Mouse (Mus musculus) olfactory bulb, adult 2 months (tissue): ENCODE data around the gene Sdcbp2.

Experiments
- CTCF ChIP-seq: fragments of 200-500 bp; IDR thresholded peaks from 2 replicates; pipeline ENCODE4 v1.5.1; 2012; ENCODE audit warnings: low read depth, mild to moderate bottlenecking, low read length, moderate library complexity; ENCODE audit not compliant: insufficient read depth
- POLR2A ChIP-seq: fragments of 200-500 bp; IDR thresholded peaks from 2 replicates; pipeline ENCODE4 v1.6.1; 2012; ENCODE audit warnings: mild to moderate bottlenecking, low read depth, low read length, moderate library complexity; ENCODE audit not compliant: insufficient read depth

- TF ChIP-seq POLR2A, result no peak
- TF ChIP-seq CTCF, result no peak
These were observed 55.6 kb downstream of the Sdcbp2 start for GRCm38 (mm10) chr2:151628011-151628410.
